Mouse (Mus musculus): Measurements from ENCODE around the gene Nfe2l2.

- no peak for TF ChIP-seq CTCF (IDR thresholded peaks at IDR 0.05; ENCODE audit: low read depth)
- TF ChIP-seq EP300 (IDR thresholded peaks at IDR 0.05; ENCODE audit: low read depth): no peak
These were observed 44.4 kb upstream of the Nfe2l2 start for GRCm38 (mm10) chr2:75748841-75749240.

All from heart, postnatal 0 days (tissue).